Mouse (Mus musculus) cerebellum, adult 2 months (tissue): ENCODE data around the gene Zfand6. TPM values are rescaled to one million over a fixed set of nuclear protein-coding genes. Genes with fewer than 3 reads are reported as not detected.

Experiments
- DNase-seq, 2 experiments: peaks; one replicate each; pipeline ENCODE4 v3.0.0; 2021
- H3K27ac ChIP-seq: fragments of 200-500 bp; 2 replicates; pipeline ENCODE4 v1.5.1; 2012; ENCODE audit warnings: low read length, control low read depth, inconsistent platforms; ENCODE audit not compliant: insufficient read depth
- H3K27me3 ChIP-seq: fragments of 200-500 bp; 2 replicates; pipeline ENCODE4 v1.6.1; 2012; ENCODE audit warnings: inconsistent platforms, mild to moderate bottlenecking, low read length, moderate library complexity; ENCODE audit not compliant: control insufficient read depth, insufficient read depth
- H3K4me1 ChIP-seq: fragments of 200-500 bp; 2 replicates; pipeline ENCODE4 v1.6.1; 2011; ENCODE audit warnings: low read length; ENCODE audit not compliant: control insufficient read depth, insufficient read depth
- H3K4me3 ChIP-seq: fragments of 200-500 bp; replicated peaks from 2 replicates; pipeline ENCODE3; 2011; ENCODE audit warnings: mild to moderate bottlenecking, low read depth, low read length, control low read depth; ENCODE audit not compliant: insufficient read depth
- CTCF ChIP-seq: fragments of 200-500 bp; IDR thresholded peaks from 2 replicates; pipeline ENCODE4 v1.5.1; 2011; ENCODE audit warnings: low read depth, mild to moderate bottlenecking, control low read depth, low read length, moderate library complexity, borderline replicate concordance; ENCODE audit not compliant: insufficient read depth
- POLR2A ChIP-seq: fragments of 200-500 bp; IDR thresholded peaks from 2 replicates; pipeline ENCODE4 v1.6.1; 2011; ENCODE audit warnings: low read length, control low read depth, borderline replicate concordance; ENCODE audit not compliant: insufficient read depth
- WGBS: fragments of 180-500 bp; shearing (Covaris S2); methylation state at CpG from one replicate; pipeline ENCODE4 v1.1.7; 2018; 5-methylcytosine and 5-hydroxymethylcytosine counted together
- polyA plus RNA-seq: library from polyadenylated mRNA; depleted of rRNA; stranded (reverse); fragments of >200 nt; gene quantifications from 2 replicates; pipeline ENCODE4 v1.2.3, GENCODE M21; 2012

The Zfand6 gene
- polyA plus RNA-seq, 1 experiment, result 88.9 TPM

DNA sequence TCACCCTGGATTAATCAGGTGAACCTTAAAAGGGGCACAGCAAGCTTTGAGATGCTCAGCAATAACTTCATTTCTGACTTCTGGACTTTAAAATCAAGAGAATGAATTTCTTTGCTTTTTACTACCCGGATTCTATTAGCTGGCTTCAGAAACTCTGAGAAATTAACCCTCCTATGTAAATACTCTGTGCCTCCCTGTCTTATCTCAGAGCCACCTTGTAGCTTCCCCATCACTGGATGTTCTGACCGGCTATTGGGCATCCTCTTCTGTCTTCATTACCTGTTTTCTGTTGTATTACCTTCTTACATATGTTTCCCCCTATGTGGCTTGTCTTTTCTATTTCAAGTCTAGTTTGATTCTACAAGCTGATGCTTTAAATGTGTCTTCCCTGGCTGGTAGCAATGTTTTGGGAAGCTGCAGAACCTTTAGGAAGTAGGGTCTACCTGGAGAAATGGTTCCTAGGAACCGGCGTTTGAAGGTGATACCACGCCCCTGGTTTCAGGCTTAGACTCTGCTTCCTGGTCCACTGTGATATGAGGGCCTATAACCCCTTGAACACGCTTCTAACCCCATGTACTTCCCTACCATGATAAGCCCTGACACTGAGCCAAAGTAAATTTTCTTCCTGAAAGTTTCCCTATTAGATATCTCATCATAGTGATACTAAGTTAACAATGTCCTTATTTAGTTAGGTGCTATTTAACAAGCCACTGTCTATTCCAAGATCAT, 46.3 kb downstream of the Zfand6 start:
- Histone ChIP-seq H3K4me3 (no peak overlapping the region), H3K27me3 (no peaks in the 10 kb centered on the region), H3K4me1 (no peaks in the 10 kb centered on the region), H3K27ac (no peak overlapping the region)
- no peak for TF ChIP-seq CTCF
- TF ChIP-seq POLR2A, result no peak
- no peak for DNase-seq
- WGBS, result 97% methylated on average over 6 of the region's 6 CpGs

DNA sequence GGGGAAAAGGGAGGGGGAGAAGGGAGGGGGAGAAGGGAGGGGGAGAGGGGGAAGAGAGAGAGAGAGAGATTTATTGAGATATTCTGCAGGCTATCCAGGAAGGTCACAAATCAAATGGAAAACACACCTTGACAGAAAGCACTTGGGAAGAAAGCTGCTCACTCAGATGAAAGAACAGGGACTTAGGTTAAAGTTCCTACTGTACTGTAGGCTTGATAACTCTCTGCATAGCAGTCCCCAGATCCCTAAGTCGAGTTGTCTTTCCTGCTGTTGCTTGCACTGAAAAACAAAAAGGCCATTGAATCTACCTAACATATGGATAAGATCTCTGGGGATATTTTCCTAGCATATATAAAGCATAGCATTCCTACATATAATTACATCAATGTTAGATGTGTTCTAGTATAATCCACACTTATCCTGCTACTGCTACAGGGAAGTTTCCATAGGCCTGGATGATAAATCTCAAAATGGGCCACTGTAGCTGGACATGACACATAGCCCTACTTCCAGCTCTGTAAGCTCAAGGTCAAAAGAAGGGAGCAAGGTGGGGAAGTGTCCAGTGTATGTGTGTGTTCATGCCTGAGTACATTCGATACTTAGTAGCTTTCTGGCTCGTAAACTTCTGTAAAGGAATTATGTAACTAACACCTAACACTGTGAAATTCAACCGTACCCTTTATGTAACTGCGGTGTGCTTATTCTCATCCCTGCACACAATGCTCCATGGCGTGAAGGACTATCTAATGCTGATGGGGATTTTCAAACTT, 47.4 kb downstream of the Zfand6 start:
- WGBS, result 89% methylated on average over 6 of the region's 6 CpGs

DNA sequence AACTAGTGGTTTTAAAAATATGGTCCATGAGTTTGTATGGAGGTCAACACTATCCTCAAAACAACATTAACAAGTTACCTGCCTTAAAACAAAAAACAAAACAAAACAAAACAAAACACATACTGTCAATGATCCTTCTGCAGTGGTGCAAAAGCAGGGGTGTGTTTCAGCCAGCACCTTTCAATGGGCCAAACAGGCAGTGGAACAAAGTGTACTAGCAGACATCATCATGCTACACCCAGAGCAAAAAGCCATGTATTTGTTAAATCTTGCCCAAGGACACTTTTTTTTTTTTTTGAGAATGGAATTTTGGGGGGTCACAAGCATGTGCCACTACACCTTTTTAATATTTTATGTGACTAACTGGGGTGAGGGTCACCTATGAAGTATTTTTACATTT, 52.8 kb downstream of the Zfand6 start:
- no peak overlapping the region for H3K4me3 ChIP-seq
- H3K4me1 ChIP-seq, result no peaks in the 10 kb centered on the region
- DNase-seq, result no peak
- H3K27ac ChIP-seq, result no peak overlapping the region
- no peaks in the 10 kb centered on the region for H3K27me3 ChIP-seq
- TF ChIP-seq POLR2A (no peak), CTCF (no peak)

More for the DNA sequence above, 47.4 kb downstream of the Zfand6 start:
- Histone ChIP-seq H3K27me3 (no peaks in the 10 kb centered on the region), H3K4me1 (no peaks in the 10 kb centered on the region), H3K27ac (no peak overlapping the region), H3K4me3 (no peak overlapping the region)
- TF ChIP-seq POLR2A, result no peak
- no peak for TF ChIP-seq CTCF
- DNase-seq, result no peak

DNA sequence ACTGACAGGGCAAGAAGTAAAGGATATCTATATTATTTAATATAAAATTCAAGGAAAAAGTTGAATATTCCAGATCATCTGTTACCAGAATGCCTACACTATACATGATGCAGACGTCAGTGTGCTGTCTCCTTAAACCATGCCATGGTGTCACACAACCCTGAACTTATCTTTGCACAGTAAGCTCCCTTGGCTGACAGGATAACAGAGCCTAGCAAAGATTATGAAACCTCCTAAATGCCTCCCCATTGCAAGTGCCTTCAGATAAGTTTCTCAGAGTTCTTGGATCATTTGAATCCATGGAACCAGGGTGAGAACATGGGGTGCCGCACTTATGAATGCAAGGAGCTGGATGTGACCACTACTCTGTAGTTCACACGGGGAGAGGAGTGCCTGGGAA, 57.9 kb downstream of the Zfand6 start:
- H3K4me3 ChIP-seq, result no peak overlapping the region
- H3K4me1 ChIP-seq, result no peaks in the 10 kb centered on the region
- H3K27ac ChIP-seq, result no peak overlapping the region
- WGBS, result 89% methylated on average over 3 of the region's 3 CpGs
- no peaks in the 10 kb centered on the region for H3K27me3 ChIP-seq
- TF ChIP-seq CTCF, result no peak
- TF ChIP-seq POLR2A, result no peak
- DNase-seq, result no peak

DNA sequence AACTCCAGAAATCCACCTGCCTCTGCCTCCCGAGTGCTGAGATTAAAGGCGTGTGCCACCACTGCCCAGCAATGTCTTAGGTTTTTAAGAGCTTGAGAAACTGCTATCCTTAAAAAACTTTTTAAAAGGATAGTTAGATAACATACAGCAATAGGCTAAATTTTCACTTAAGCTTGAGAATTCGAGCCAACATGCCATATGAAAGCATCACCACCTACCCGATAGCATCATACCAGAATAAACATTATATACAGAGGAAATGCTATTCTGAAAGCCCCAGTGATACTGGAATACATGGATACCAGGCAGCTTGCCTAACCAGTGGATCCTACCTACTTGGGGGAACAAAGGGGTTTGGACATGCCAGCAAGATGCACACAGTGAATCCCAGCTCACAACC, 66.0 kb downstream of the Zfand6 start:
- 96% methylated on average over 4 of the region's 4 CpGs for WGBS
- no peak for DNase-seq
- no peak overlapping the region for H3K4me3 ChIP-seq
- H3K27me3 ChIP-seq, result no peaks in the 10 kb centered on the region
- no peaks in the 10 kb centered on the region; the same call in 1 of the 2 replicates for H3K4me1 ChIP-seq
- no peak overlapping the region for H3K27ac ChIP-seq
- TF ChIP-seq CTCF (no peak), POLR2A (no peak)

DNA sequence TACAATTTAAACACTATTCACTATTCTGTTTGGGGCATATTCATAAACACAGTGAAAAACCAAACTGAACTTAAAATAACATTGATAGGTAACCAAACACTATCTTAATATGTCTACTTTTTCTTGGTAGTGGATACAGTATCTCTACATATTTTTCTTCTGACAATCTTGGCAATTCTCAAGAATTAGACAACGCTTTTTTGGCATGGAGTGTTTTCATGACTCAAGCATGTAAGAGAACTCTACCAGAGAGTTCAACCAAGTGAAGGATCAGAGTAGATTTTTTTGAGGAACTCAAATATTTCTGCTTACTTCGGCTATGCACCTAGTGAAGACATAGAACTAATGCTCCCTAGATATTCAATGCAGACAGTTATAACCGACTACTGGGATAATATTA, 68.8 kb downstream of the Zfand6 start:
- TF ChIP-seq CTCF (no peak), POLR2A (no peak)
- no peaks in the 10 kb centered on the region for H3K27me3 ChIP-seq
- H3K4me1 ChIP-seq, result no peaks in the 10 kb centered on the region; the same call in 1 of the 2 replicates
- H3K4me3 ChIP-seq, result no peak overlapping the region
- no peak overlapping the region for H3K27ac ChIP-seq
- 94% methylated on average over 3 of the region's 3 CpGs for WGBS
- no peak for DNase-seq

DNA sequence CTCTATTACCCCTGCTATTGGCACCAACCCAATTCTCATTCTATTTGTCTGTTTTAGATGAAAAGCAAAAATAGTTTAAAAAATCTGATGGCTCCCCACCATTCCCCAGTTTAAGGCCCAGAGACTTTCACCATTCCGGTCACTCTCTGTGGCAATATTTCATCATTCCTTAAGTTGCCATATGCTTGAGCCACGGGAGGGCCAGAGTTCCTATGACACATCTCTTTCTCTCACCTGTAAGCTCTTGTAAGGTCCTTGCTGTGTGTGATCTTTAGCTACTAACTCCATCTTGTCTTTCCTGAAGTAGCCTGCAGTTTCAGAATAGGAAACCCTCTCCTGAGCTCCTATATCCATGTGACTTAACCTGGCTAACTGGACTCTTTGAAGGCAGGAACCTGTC, 70.8 kb downstream of the Zfand6 start:
- Histone ChIP-seq H3K4me3 (no peak overlapping the region), H3K27ac (no peak overlapping the region), H3K27me3 (no peaks in the 10 kb centered on the region), H3K4me1 (no peaks in the 10 kb centered on the region; the same call in 1 of the 2 replicates)
- 14% methylated on average over 2 of the region's 2 CpGs for WGBS
- TF ChIP-seq POLR2A (no peak), CTCF (no peak)
- DNase-seq, result peak; percentile 50 to 66

DNA sequence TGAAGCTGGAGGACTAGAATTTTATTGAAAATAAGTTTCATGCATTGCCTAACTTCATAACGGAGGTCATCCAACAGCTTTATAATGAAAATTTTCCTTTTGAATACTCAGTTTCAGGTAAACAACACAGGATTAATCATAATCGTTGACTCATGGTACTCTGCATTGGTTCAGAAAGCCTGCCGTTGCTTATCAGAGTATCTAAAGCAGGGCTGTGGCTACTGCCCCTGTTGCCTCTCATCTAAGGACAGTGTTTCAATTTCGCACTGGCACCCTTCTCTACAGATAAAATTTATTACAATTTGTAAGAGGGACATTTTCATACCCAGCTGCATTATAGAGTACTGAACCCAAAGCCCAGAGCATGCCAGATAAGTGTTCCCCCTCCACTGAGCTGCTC, 77.3 kb downstream of the Zfand6 start:
- no peaks in the 10 kb centered on the region for H3K4me1 ChIP-seq
- no peak overlapping the region for H3K27ac ChIP-seq
- no peak for DNase-seq
- TF ChIP-seq POLR2A, result no peak
- no peak for TF ChIP-seq CTCF
- no peaks in the 10 kb centered on the region for H3K27me3 ChIP-seq
- H3K4me3 ChIP-seq, result no peak overlapping the region
- WGBS, result 94% methylated on average over 4 of the region's 4 CpGs
